Mouse (Mus musculus): ENCODE results near the gene Agpat1. TPM values are rescaled to one million over a fixed set of nuclear protein-coding genes. Genes with fewer than 3 reads are reported as not detected.
A peak's percentile ranks its signal among the peaks of the same experiment; 100 is the strongest.

Agpat1 gene
- polyA plus RNA-seq, 2 experiments, result 53.3 to 150 TPM

DNA sequence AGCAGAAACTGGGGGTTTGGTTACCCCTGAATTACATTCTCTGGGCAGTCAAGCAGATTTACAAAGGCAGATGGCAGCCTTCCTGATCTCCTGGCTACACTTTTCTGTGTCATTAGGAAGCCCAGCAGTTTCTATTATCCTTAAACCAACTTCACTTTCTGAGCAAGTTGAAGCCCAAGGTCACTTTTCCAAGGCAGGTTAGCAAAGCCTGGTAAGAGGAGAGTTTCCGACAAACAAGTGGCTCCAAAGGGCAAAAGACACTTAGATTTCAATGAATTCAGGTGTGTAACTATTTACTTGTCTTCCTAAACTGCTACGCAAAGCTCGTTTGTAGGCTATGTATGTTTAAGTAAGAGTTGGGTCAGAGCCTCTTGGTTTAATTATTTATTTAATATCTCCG is 39.3 kb downstream of the Agpat1 start:
- 91% methylated on average over 4 of the region's 4 CpGs for WGBS
- DNase-seq (ENCODE audit: low spot score), result no peak
- H3K27me3 ChIP-seq (ENCODE audit: control insufficient read depth, insufficient read depth, low read length), result no peaks in the 10 kb centered on the region
- TF ChIP-seq POLR2A (IDR thresholded peaks at IDR 0.05; ENCODE audit: borderline replicate concordance, extremely low read depth, insufficient read depth, insufficient read length), result no peak
- no peaks in the 10 kb centered on the region for H3K9me3 ChIP-seq (ENCODE audit: control insufficient read depth, low read length)
- ATAC-seq (ENCODE audit: low FRiP score, low read depth), result no peak
- no peak overlapping the region for H3K4me3 ChIP-seq (replicated peaks; ENCODE audit: low read length)
- H3K4me2 ChIP-seq (replicated peaks; ENCODE audit: low read depth, low read length, severe bottlenecking), result no peak overlapping the region
- no peak overlapping the region for H3K9ac ChIP-seq (ENCODE audit: low read depth, low read length, severe bottlenecking)
- H3K27ac ChIP-seq (replicated peaks; ENCODE audit: low read depth, low read length), result no peak overlapping the region
- peaks cover 24% of the 10 kb centered on the region for H3K4me1 ChIP-seq (ENCODE audit: control insufficient read depth, insufficient read depth, low read length)
- H3K36me3 ChIP-seq (ENCODE audit: control insufficient read depth, insufficient read depth, low read length), result peaks cover 6% of the 10 kb centered on the region; the same call in 1 of the 2 replicates

DNA sequence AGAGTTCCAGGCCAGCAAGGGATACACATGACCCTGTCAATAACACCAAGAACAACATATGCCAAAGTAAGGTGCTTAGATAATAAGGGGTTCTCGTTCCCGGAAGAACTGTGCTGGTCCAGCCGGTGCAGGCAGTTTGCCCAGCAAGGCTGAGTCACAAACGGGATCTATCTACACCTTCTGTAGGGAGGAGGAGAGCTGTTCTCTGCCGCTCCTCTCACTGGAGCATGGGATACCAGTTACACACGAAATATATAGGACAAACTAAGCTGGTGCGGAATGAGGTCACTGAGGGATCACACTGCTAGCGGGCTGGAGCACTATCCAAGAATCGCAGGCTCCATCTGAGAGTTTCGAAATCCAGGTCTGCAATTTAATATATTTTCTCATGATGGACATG is 39.9 kb downstream of the Agpat1 start:
- peaks cover 24% of the 10 kb centered on the region for H3K4me1 ChIP-seq (ENCODE audit: control insufficient read depth, insufficient read depth, low read length)
- no peak overlapping the region for H3K27ac ChIP-seq (replicated peaks; ENCODE audit: low read depth, low read length)
- DNase-seq (ENCODE audit: low spot score) (no peak), ATAC-seq (ENCODE audit: low FRiP score, low read depth) (no peak)
- peaks cover 12% of the 10 kb centered on the region; the same call in 1 of the 2 replicates for H3K36me3 ChIP-seq (ENCODE audit: control insufficient read depth, insufficient read depth, low read length)
- TF ChIP-seq POLR2A (IDR thresholded peaks at IDR 0.05; ENCODE audit: borderline replicate concordance, extremely low read depth, insufficient read depth, insufficient read length), result no peak
- no peak overlapping the region for H3K4me2 ChIP-seq (replicated peaks; ENCODE audit: low read depth, low read length, severe bottlenecking)
- H3K9me3 ChIP-seq (ENCODE audit: control insufficient read depth, low read length), result no peaks in the 10 kb centered on the region
- H3K9ac ChIP-seq (ENCODE audit: low read depth, low read length, severe bottlenecking), result no peak overlapping the region
- H3K4me3 ChIP-seq (replicated peaks; ENCODE audit: low read length), result no peak overlapping the region
- no peaks in the 10 kb centered on the region for H3K27me3 ChIP-seq (ENCODE audit: control insufficient read depth, insufficient read depth, low read length)
- WGBS, result 79% methylated on average over 10 of the region's 10 CpGs

GRCm38 (mm10) chr17:34644608-34645007 is 40.5 kb downstream of the Agpat1 start, which contains the start of gene Fkbpl:
Fkbpl (plus strand) TSS chr17:34644764.
- H3K9ac ChIP-seq (ENCODE audit: low read depth, low read length, severe bottlenecking), result peak within 1 kb of the TSS; percentile 46

GRCm38 (mm10) chr17:34645256-34645829 is 41.3 kb downstream of the Agpat1 start:
- no peaks in the 10 kb centered on the region for H3K9me3 ChIP-seq (ENCODE audit: control insufficient read depth, low read length)
- peak overlapping the region; percentile 46 for H3K9ac ChIP-seq (ENCODE audit: low read depth, low read length, severe bottlenecking)
- peak overlapping the region; percentile 68 for H3K4me2 ChIP-seq (replicated peaks; ENCODE audit: low read depth, low read length, severe bottlenecking)
- ATAC-seq (ENCODE audit: low FRiP score, low read depth) (no peak), DNase-seq (ENCODE audit: low spot score) (no peak)
- peaks cover 26% of the 10 kb centered on the region for H3K36me3 ChIP-seq (ENCODE audit: control insufficient read depth, insufficient read depth, low read length)
- H3K4me1 ChIP-seq (ENCODE audit: control insufficient read depth, insufficient read depth, low read length), result peaks cover 23% of the 10 kb centered on the region
- 40% methylated on average over 10 of the region's 10 CpGs for WGBS
- H3K4me3 ChIP-seq (replicated peaks; ENCODE audit: low read length), result peak overlapping the region; percentile 51
- H3K27me3 ChIP-seq (ENCODE audit: control insufficient read depth, insufficient read depth, low read length), result no peaks in the 10 kb centered on the region
- no peak for TF ChIP-seq POLR2A (IDR thresholded peaks at IDR 0.05; ENCODE audit: borderline replicate concordance, extremely low read depth, insufficient read depth, insufficient read length)
- no peak overlapping the region; the same call in 1 of the 2 replicates for H3K27ac ChIP-seq (replicated peaks; ENCODE audit: low read depth, low read length)

More at GRCm38 (mm10) chr17:34644608-34645007, 40.5 kb downstream of the Agpat1 start, which contains the start of gene Fkbpl:
- peak; percentile 87 for ATAC-seq (ENCODE audit: low FRiP score, low read depth)
- H3K27me3 ChIP-seq (ENCODE audit: control insufficient read depth, insufficient read depth, low read length), result no peaks in the 10 kb centered on the region
- no peaks in the 10 kb centered on the region for H3K9me3 ChIP-seq (ENCODE audit: control insufficient read depth, low read length)
- no peak within 1 kb of the TSS; the same call in 1 of the 2 replicates for H3K27ac ChIP-seq (replicated peaks; ENCODE audit: low read depth, low read length)
- H3K36me3 ChIP-seq (ENCODE audit: control insufficient read depth, insufficient read depth, low read length), result peaks cover 19% of the 10 kb centered on the region; the same call in 1 of the 2 replicates
- WGBS, result 2% methylated on average over 16 of the region's 16 CpGs
- peaks cover 24% of the 10 kb centered on the region for H3K4me1 ChIP-seq (ENCODE audit: control insufficient read depth, insufficient read depth, low read length)
- DNase-seq (ENCODE audit: low spot score), result peak; percentile 98
- peak within 1 kb of the TSS; percentile 51 for H3K4me3 ChIP-seq (replicated peaks; ENCODE audit: low read length)
- H3K4me2 ChIP-seq (replicated peaks; ENCODE audit: low read depth, low read length, severe bottlenecking), result peak within 1 kb of the TSS; percentile 68
- peak; percentile 43; the same call in 1 of the 2 replicates for TF ChIP-seq POLR2A (IDR thresholded peaks at IDR 0.05; ENCODE audit: borderline replicate concordance, extremely low read depth, insufficient read depth, insufficient read length)

DNA sequence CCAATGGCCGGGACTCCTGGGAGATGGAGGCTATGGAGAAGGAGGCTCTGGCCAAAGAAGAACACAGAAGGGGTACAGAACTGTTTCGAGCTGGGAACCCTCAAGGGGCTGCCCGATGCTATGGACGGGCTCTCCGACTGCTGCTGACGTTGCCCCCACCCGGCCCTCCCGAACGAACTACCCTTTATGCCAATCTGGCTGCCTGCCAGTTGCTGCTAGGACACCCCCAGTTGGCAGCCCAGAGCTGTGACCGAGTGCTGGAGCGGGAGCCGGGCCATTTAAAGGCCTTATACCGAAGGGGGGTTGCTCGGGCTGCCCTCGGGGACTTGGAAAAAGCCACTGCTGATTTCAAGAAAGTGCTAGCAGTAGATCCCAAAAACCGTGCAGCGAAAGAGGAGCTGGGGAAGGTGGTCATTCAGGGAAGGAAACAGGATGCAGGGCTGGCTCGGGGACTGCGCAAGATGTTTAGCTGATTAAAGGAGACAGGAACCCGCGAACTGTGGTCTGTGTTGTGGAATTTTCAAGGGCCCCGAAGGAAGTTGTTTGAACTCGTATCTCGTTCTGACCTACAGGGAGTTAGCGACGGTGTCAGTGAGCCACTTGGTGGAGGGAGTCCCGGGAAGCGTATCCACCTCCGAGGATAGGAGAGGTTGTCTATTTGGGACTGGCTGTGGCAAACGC is 41.9 kb downstream of the Agpat1 start:
- ATAC-seq (ENCODE audit: low FRiP score, low read depth) (no peak), DNase-seq (ENCODE audit: low spot score) (no peak)
- H3K4me2 ChIP-seq (replicated peaks; ENCODE audit: low read depth, low read length, severe bottlenecking), result peak overlapping the region; percentile 86; the same call in 1 of the 2 replicates
- peak overlapping the region; percentile 97; the same call in 1 of the 2 replicates for H3K4me3 ChIP-seq (replicated peaks; ENCODE audit: low read length)
- H3K27ac ChIP-seq (replicated peaks; ENCODE audit: low read depth, low read length), result no peak overlapping the region
- H3K36me3 ChIP-seq (ENCODE audit: control insufficient read depth, insufficient read depth, low read length), result peaks cover 31% of the 10 kb centered on the region
- 91% methylated on average over 30 of the region's 30 CpGs for WGBS
- no peaks in the 10 kb centered on the region for H3K9me3 ChIP-seq (ENCODE audit: control insufficient read depth, low read length)
- no peaks in the 10 kb centered on the region for H3K27me3 ChIP-seq (ENCODE audit: control insufficient read depth, insufficient read depth, low read length)
- no peak overlapping the region for H3K9ac ChIP-seq (ENCODE audit: low read depth, low read length, severe bottlenecking)
- TF ChIP-seq POLR2A (IDR thresholded peaks at IDR 0.05; ENCODE audit: borderline replicate concordance, extremely low read depth, insufficient read depth, insufficient read length), result no peak
- H3K4me1 ChIP-seq (ENCODE audit: control insufficient read depth, insufficient read depth, low read length), result peaks cover 18% of the 10 kb centered on the region

All from limb, embryonic 14.5 days (tissue).